Mouse (Mus musculus): ENCODE data around the gene Lin54.

DNA sequence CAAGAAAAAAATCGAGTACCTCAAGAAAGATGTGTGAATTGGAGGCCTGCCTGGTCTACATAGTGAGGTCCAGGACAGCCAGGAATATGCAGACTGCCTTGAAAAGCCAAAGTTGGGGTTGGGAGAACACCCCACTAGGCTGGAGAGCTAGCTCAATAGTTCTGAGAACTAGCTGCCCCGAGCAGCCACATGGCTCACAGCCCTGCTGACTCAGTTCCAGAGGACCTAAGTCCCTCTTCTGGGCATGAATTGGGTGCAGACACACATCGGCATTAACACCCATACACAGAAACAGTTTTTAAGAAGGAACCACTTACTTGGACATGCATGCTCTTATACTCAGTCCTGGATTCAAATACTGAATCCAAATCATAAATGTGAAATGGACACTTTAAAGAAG lies 76.2 kb downstream of the Lin54 start:
- TF ChIP-seq GATA1 (IDR thresholded peaks at IDR 0.05; ENCODE audit: borderline replicate concordance, low read length) (no peak), FLI1 (IDR thresholded peaks at IDR 0.05; ENCODE audit: low read length) (no peak)
